Mouse (Mus musculus) ovary, adult 18-20 months (tissue): Measurements from ENCODE around the gene Rpgr.

Experiments
- DNase-seq: peaks from one replicate; pipeline ENCODE4 v3.0.0; 2022; ENCODE audit warnings: low spot score, mixed read lengths

Rpgr gene

GRCm38 (mm10) chrX:10216410-10216949 lies at the start of gene Rpgr:
TSS of gene Rpgr (minus strand) at chrX:10216920.
- DNase-seq = peak; percentile 83

DNA sequence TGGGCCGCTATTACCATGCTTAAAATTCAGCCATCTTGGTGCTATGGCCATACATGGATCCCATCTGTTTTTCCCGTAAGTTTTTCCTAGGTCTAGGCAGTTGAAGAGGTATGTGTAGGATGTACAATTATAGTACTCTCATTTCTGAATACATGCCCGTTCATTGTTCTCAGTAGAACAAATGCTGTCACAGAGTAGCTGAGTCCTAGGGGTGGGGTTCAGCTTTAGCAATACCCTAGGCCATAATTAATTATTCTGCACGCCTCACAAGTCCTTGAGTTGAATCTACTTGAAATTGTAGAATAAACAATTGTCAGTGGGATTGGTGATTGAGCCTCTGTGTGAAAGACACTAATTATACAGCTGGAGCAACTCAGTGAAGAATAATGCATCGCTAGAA lies 41.5 kb upstream of the Rpgr start:
- DNase-seq = no peak

DNA sequence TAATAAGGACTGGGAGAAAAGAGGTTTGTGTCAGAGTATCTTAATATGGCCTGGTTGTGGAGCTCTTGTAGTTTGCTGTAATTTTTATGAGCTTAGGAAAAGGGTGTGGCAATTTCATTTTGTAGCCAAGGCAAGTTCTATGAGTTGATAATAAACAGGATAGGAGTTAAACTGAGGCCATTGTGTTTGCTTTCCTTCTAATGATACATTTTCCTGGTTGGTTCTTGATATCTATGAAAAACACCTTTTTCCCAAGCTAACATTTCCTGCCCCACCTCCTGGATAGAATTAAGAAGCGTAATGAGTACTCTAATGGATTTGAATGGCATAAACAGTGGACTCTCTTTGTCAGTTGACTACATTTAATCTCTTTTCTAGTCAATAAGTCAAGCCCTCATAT lies 41.1 kb upstream of the Rpgr start:
- no peak for DNase-seq

DNA sequence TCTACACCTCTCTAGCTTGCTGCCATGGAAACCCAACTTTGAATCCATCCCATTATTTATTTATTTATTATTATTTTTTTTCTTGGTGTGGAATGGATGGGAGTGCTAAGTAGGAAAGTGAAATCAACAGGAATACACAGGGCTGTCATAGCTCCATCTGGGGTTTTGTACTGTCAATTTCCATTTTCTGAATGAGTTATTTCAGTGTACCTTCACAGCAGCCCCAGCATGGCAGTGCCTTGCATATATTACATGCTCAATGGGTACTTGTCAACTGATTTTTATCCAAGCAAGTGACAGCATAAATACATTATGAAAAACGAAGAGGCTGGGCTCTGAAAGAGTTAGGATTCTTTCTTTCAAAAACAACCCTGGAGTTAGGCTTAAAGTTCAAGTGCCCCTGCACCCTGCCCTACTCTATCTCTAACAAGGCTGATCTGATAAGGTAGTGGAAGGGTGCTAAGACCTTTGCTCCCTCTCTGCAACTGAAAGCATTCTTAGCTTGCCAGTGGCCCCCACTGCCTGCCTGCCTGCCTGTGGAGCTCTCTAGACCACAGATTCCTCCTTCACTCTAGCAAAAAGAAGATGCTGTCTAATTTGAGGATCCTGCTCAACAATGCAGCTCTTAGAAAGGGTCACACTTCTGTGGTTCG lies 35.3 kb upstream of the Rpgr start, which contains the start of gene Otc:
Gene Otc (plus strand): TSS at position 454 of the 653 bp plus-strand sequence.
- no peak for DNase-seq

- no peak for DNase-seq
Measured at GRCm38 (mm10) chrX:10251357-10251756, 34.6 kb upstream of the Rpgr start.

GRCm38 (mm10) chrX:10243916-10244315 lies 27.2 kb upstream of the Rpgr start:
- no peak for DNase-seq

- no peak for DNase-seq
Measured at GRCm38 (mm10) chrX:10239515-10239914, 22.8 kb upstream of the Rpgr start.

- no peak for DNase-seq
Measured at GRCm38 (mm10) chrX:10234617-10235016, 17.9 kb upstream of the Rpgr start.

DNA sequence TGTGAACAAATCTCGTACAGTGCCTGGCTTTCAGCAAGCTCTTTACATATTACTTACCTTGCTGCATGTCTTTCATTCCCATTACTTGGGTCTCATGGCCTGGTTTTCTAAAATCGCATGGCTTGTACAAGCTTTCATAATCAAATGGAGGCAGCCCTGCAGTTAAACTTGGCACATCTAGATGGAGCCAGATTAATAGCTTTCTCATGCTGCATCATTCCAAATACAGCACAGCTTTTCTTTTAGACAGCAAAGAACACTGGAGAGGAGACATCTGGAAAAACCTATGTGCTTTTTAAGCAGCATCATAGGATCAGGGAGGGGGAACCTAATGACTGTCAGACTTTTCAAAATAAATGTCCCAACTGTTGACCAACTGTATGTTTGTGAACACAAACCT lies 16.3 kb upstream of the Rpgr start:
- no peak for DNase-seq

GRCm38 (mm10) chrX:10219281-10219680 lies 2.6 kb upstream of the Rpgr start:
- no peak for DNase-seq

GRCm38 (mm10) chrX:10215972-10216371 lies 748 bp downstream of the Rpgr start:
- no peak for DNase-seq

DNA sequence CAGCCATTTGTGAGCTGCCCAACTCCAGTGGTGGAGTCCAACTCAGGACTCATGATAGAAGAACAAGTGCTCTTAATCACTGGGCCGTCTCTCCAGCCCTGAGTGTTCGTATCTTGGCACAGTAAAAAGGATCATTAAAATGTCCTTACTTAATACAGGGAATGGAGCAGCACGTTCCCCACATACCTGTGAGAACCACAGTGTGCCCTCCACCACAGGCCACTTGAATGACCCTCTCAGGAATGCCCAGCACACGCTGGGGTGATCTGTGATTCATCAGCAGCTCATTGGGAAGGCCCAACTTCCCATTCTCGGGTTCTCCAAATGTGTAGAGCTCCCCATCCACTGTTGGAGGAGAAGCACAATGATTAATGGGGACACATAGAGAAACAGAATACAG lies 10.8 kb downstream of the Rpgr start:
- no peak for DNase-seq

DNA sequence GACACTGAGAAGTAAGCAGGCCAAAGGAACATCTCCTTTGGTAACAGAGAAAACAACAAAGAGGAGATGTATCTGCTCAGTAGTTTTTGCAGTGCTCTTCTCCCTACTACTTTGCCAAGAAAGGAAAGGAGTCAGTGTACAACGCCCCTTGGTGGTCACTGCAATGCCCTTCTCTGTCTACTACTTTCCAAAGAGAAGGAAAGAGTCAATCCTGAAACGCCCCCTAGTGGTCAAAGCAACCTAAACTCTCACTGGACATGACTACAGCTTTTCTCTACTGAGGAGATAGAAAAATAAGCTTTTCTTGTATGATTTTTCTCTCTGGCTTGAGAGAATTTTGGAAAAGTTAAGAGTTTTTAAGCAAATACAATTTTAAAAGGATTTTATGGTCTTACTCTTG lies 15.4 kb downstream of the Rpgr start:
- no peak for DNase-seq

DNA sequence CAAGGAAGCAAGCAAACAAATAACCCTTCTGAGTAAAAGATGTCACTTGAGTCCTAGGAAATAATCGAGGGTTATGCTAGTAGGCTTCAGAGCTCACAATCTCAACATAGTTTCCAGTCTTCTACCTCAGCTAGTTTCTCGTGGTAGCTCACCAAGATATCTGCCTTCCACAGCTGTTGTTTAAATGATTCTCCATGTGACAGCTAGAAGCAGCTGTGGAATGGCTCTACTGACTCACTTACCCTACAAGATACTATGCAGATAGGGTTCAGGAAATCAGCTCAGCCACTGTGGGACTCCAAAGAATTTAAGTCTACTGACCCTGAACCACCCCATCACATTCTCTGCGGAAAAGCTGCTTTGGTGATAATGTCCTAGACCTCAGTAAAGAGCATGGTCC lies 64.3 kb downstream of the Rpgr start:
- DNase-seq = no peak

DNA sequence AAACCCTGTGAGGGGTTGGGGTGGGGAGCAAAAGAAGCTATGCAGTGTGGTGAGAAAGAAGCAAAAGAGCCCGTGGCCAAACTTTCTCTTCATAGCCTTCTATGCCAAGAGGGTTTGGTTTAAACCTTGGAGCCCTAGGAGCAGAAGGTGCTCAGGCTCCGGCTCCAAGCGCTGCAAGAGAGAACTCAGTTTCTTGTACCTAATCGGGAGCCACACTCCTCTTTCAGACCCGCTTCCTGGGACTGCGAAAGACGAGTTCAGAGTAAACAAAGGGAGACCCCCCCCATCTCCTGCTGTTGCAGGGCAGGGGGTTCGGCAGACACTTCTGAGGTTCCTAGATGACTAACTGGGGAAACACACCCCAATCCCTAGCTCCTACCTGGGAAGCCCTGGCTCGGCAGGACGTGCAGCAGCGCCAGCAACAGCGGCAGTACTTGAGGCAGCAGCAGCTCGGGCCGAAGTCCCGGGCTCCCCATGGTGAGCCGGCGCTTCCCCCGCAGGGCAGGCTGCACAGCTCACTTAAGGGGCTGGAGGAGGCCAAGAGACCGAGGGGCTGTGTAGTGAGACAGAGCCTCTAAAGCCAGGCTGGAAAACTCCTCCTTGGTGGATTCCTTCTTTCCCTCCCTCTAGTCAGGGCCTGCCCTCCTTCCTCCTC lies 99.5 kb downstream of the Rpgr start, which contains the start of gene Srpx:
Gene Srpx (minus strand): TSS at position 645 of the 655 bp plus-strand sequence.
- no peak for DNase-seq

GRCm38 (mm10) chrX:10115780-10116179 lies 100.9 kb downstream of the Rpgr start:
- DNase-seq = no peak

- DNase-seq = no peak
Measured at GRCm38 (mm10) chrX:10110736-10111135, 106.0 kb downstream of the Rpgr start.

GRCm38 (mm10) chrX:10108558-10108957 lies 108.2 kb downstream of the Rpgr start:
- no peak for DNase-seq

DNA sequence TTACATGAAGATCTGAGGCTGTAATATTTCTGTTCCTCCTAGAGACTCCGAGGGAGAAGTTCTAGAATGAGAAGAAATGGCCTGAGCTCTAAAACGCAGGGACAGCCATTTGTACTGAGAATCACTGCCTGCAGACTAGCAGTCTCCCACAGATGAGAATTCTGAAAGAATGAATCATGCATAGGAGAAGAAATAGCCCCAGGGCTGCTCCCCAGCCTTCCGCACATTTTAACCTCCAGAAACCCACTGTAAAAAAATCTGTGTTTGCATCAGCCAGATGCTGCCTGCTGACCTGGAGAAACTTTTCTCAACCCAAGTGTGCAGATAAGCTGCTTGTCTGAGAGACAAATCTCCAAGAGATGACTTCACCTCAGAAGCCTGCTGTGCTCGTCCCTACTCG lies 111.2 kb downstream of the Rpgr start:
- no peak for DNase-seq

- no peak for DNase-seq
Measured at GRCm38 (mm10) chrX:10102739-10103138, 114.0 kb downstream of the Rpgr start.

DNA sequence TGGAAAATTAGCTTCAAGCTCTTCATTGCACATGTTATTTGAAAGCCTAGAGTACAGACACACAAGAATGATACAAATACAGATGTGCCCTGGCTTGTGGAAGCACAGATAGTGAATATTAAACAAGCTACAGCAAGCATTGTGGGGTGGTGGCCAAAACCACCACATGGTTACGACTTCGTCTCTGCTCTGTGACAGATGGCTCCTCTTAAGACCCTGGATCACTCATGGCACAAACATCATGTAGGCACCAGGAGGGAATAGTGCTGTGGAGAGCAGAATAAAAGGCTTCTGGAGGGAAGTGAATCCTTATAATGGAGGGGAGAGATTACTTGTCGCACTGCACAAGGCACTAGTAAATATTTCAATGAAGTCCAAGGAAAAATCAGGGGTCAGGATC lies 120.9 kb downstream of the Rpgr start:
- no peak for DNase-seq

DNA sequence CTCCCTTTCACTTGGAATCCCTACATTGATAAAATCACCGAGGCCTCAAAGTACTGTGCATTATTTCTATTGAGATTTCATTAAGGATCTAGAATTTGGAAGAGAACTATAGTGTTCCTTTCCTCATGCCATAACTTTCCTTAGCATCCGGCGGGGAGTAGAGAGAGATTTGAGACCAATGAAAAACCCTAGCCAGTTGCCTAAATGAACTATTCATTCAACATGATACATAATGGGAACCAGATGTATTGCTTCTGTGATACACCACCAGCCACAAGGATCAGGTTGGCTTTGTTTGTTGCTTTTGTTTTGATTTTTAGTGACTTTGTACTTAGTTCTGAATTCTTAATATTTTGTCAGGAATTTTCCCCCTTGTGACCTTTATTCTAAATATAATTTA lies 136.3 kb downstream of the Rpgr start:
- no peak for DNase-seq

- no peak for DNase-seq
Measured at GRCm38 (mm10) chrX:10079981-10080380, 136.7 kb downstream of the Rpgr start.

- no peak for DNase-seq
Measured at GRCm38 (mm10) chrX:10073966-10074365, 142.8 kb downstream of the Rpgr start.
